Mouse (Mus musculus) olfactory bulb, adult 2 months (tissue): Measurements from ENCODE around the gene Tubgcp2.

ENCODE experiments used
- CTCF ChIP-seq: fragments of 200-500 bp; IDR thresholded peaks from 2 replicates; pipeline ENCODE4 v1.5.1; 2012; ENCODE audit warnings: low read depth, mild to moderate bottlenecking, low read length, moderate library complexity; ENCODE audit not compliant: insufficient read depth
- POLR2A ChIP-seq: fragments of 200-500 bp; IDR thresholded peaks from 2 replicates; pipeline ENCODE4 v1.6.1; 2012; ENCODE audit warnings: mild to moderate bottlenecking, low read depth, low read length, moderate library complexity; ENCODE audit not compliant: insufficient read depth

GRCm38 (mm10) chr7:140031771-140032170, 4.7 kb downstream of the Tubgcp2 start:
- TF ChIP-seq POLR2A (no peak), CTCF (no peak)
